Mouse (Mus musculus): ENCODE measurements at regions not wholly inside any gene's neighbourhood (a gene's known extent, or its start where the extent isn't known, plus 50 kb on each side); places are given as distances from the start of the nearest gene placed in this dataset.
A peak's percentile ranks its signal among the peaks of the same experiment; 100 is the strongest.
"Not testable (repeated sequence)": the region's sequence is repeated elsewhere in the genome, so short reads cannot be mapped to it uniquely, and the experiment has no call there.

DNA sequence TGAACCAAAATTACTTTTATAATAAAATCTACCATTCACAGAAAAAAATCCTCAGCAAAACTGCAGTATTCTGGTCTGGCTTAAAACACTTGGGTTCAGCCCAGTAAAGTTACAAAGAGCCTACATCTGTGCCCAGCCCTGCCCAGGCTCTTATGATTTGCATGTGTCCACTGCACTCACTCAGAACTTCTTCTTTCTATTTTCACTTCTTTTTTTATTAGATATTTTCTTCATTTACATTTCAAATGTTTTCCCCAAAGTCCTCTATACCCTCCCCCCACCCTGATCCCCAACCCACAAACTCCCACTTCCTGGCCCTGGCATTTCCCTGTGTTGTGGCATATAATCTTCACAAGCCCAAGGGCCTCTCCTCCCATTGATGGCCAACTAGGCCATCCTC, 1442.4 kb upstream of the Tacstd2 start:
- DNase-seq = no peak

DNA sequence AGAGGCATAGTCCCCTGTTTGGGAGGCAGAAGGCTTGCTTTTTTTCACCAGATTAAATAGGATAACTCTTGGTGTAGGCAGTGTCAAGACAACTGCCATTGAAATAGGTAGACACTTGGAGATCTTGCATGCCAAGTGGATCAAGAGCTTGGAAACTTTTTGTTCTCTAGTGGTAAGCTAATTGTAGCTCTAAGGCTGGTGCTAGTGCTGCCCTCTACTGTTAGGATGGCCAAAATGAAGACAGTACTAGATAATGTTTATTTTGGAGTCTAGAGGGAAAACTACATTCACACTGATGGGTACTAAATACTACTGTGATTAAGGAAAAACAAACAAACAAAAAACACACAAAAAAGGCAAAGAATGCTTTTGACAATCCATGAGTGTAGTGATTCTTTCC, 1428.4 kb upstream of the Tacstd2 start:
- no peak for DNase-seq

GRCm38 (mm10) chr6:68938104-68938503, 1402.5 kb upstream of the Tacstd2 start:
- not testable (repeated sequence) for DNase-seq

GRCm38 (mm10) chr6:68931860-68932259, 1396.3 kb upstream of the Tacstd2 start:
- not testable (repeated sequence) for DNase-seq

DNA sequence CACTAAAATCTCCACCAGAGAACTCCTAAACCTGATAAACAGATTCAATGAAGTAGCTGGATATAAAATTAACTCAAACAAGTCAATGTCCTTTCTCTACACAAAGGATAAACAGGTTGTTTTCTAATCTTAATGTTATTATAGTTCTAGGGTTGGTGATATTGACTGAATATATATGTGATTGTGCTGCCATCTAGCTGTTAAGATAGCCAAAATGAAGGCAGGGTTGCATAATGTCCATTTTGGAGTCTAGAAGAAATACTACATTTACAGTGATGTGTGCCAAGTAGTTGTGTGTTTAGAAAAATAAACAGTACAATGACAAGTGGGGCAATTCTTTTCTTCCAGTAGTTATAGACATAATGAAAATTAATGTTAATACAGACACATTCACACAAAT, 1379.9 kb upstream of the Tacstd2 start:
- no peak for DNase-seq

DNA sequence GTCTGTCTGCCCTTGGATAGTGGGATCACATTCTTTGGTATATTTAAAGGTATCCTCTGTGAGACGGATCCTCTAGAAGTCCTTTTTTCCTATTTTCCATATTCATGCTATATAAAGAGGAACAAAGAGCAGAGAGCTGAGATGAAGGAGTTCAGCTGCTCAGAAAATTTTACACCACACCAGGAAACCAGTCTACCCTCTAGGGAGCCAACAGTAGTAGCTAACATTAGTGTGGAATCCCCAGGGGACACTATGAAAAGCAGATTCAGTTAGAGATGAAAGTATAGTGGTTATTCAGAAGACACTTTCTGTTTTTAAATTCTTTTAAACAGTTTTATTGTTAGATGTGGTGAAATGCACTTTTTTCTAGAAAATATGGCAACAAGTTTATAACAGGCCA, 1348.5 kb upstream of the Tacstd2 start:
- DNase-seq = no peak

DNA sequence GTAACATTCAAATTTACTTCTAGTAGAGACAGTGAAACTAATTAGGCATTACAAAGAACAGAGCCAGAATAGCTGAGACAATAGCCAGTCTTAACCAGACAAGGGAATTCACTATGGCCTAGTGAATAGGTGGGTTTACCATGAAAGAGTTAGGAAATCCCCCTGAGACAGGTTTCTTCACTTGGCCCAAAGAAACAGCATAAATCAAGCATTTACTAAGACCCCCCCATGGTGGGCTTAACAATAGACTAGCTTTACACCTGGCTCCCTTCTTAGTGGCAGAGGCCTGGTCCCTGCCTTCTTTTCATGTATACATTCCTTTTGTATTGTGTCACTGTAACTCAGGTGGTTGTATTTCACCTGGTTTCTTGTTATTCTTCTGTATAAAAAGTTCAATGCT, 1317.2 kb upstream of the Tacstd2 start:
- not testable (repeated sequence) for DNase-seq

DNA sequence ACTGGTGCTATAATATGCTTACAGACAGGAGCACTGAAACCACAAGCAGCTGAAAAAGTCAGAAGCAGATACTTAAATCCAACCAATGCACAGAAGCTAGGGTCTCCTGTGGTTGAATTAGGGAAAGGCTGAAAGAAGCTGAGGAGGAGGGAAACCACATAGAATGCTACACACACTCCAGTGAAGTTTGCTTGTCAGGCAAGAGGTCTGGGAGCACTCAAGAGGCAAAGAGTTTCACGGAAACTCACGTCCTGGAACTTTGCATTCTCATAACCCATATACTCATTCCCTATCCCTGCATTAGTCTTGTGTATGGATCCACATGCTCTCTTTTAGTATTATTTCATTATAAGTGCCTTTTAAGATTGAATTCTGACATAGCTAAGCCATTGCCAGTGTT, 1316.7 kb upstream of the Tacstd2 start:
- no peak for DNase-seq

GRCm38 (mm10) chr6:68835186-68835585, 1299.6 kb upstream of the Tacstd2 start:
- no peak for DNase-seq

GRCm38 (mm10) chr6:68834633-68835032, 1299.0 kb upstream of the Tacstd2 start:
- no peak for DNase-seq

- DNase-seq = not testable (repeated sequence)
These were observed 1292.9 kb upstream of the Tacstd2 start for GRCm38 (mm10) chr6:68828460-68828859.

- DNase-seq = no peak
These were observed 1277.8 kb upstream of the Tacstd2 start for GRCm38 (mm10) chr6:68813346-68813745.

GRCm38 (mm10) chr6:68799205-68799604, 1263.6 kb upstream of the Tacstd2 start:
- DNase-seq = not testable (repeated sequence)

DNA sequence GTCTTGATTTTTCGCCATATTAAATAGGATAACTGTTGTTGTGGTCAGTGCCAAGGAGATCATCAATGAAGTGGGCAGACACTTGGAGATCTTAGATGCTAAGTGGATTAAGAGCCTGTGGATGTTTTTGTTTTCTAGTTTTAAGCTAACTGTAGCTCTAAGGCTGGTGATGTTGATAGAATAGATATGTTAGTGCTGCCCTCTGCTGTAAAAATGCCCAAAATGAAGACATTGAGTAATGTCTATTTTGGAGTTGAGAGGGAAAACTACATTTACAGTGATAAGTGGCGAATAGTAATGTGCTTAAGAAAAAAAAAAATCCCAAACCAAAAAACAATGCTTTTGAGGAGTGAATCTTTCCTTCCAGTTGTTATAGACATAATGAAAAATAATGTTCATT, 1235.9 kb upstream of the Tacstd2 start:
- no peak for DNase-seq

GRCm38 (mm10) chr6:68750451-68750850, 1214.9 kb upstream of the Tacstd2 start:
- DNase-seq = no peak

DNA sequence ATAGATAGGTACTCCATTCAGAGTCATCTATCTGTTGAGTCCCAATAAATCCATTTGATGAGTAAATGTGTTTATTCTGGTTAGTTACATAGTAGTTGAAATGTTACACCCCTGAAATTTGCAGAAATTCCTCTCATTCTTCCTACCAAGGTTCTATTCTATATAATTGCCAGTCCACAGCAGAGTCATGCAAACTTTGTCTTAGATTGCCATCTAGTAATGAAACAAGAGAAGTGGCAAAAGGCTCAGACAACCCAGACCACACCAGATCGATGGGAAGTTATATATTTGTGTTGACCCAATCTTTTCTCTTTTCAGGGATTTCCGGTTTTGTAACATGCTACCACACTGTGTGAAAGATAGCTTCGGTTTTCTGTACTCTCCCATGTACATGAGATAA, 1214.1 kb upstream of the Tacstd2 start:
- no peak for DNase-seq

DNA sequence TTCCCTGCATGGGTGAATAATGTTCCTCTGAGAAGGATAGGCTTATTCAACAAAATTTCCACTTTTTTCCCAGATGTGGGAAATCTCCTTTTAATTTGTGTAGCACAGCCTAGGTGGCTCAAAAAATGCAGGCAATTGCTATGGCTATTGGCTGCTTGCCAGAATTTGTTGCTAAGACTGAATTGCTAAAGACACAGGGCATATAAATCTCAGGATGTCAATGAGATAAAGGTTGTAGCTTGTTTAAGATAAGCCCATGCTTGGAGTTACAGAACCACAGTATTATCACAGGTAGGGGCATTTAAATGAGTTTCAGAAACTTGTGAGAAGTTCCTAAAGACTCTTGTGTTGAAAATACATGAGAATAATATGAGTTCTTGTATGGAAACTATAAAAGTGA, 1203.0 kb upstream of the Tacstd2 start:
- DNase-seq = no peak

DNA sequence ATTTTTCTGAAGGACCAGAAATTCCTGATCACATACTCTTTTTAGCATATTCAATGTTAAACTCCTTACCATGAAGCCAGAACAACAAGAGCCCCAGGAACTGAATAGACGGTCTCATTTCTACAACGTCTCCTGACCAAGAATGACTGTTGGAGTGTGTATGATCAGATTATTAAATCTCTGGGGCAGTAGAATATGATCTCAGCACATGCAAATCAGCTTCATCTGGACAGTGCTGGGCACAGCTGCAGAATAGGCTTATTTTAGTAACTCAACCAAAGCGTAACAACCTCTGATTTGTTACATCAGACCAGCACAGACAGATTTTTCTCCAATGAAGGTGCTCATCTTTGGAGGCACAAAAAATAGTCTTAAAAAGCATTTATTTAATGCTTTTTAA, 1201.1 kb upstream of the Tacstd2 start:
- no peak for DNase-seq

DNA sequence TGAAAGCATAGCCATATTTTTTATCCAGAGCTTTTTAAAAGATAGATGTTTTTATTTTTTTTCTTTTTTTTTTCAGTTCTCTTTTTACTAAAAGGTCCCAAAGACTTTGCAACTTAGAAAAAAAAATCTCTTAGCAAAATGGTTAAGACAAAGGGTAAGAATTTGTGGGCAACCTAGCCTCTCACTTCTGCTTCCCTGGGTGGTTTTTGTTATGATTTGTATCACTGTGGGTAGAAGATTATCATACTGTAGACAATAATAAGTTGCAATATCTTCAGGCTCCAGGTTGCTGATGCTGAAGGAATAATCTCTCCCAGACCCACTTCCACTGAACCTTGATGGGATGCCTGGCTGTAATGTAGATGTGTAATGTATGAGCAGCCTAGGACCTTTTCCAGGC, 1200.5 kb upstream of the Tacstd2 start:
- DNase-seq = no peak

GRCm38 (mm10) chr6:68711084-68711483, 1175.5 kb upstream of the Tacstd2 start:
- DNase-seq = not testable (repeated sequence)

- not testable (repeated sequence) for DNase-seq
These were observed 1168.8 kb upstream of the Tacstd2 start for GRCm38 (mm10) chr6:68704291-68704800.

GRCm38 (mm10) chr6:68680792-68681110, 1145.2 kb upstream of the Tacstd2 start:
- not testable (repeated sequence) for DNase-seq

GRCm38 (mm10) chr6:68680099-68680791, 1144.6 kb upstream of the Tacstd2 start:
- no peak for DNase-seq

DNA sequence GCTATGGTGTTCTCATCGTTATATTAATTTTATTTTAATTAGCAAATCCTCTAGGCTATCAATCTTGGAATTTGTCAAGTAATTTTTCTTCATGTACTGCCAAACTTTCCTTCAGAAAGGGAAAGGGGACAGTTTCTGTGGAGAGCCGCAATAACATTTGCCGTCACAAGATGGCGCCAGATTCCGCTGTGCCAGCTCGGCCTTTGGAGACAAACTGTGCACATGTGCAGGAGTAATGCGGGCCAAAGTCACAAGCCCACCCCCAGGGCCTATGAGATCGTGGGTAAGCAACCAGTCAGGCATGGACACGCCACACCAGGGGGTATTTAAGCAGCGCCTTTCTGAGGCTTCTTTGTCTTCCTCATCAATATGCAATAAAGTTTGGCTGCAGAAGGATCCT, 1132.8 kb upstream of the Tacstd2 start:
- DNase-seq = peak; percentile 1 to 5

DNA sequence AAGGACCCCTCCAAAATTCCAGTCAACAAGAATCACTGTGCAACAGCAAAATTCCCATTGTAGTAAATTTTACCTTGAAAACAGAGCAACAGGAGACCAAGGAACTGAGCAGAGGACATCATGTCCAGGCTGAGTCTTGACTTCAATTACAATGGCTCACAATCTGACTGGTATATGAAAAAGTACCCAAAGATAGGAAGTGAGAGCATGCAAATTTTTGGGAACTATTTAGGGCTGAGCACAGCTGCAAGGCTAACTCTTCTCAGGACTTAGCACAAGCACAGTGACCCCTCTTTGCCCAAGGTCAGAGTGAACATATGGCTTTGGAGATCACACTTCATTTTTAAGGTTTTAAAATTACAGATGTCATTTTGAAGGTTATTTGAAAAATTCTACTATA, 1096.7 kb upstream of the Tacstd2 start:
- DNase-seq = not testable (repeated sequence)
